Mouse (Mus musculus): ENCODE data around the gene Car6. TPM values are rescaled to one million over a fixed set of nuclear protein-coding genes. Genes with fewer than 3 reads are reported as not detected.

Gene Car6
- polyA plus RNA-seq, 1 experiment = not detected

DNA sequence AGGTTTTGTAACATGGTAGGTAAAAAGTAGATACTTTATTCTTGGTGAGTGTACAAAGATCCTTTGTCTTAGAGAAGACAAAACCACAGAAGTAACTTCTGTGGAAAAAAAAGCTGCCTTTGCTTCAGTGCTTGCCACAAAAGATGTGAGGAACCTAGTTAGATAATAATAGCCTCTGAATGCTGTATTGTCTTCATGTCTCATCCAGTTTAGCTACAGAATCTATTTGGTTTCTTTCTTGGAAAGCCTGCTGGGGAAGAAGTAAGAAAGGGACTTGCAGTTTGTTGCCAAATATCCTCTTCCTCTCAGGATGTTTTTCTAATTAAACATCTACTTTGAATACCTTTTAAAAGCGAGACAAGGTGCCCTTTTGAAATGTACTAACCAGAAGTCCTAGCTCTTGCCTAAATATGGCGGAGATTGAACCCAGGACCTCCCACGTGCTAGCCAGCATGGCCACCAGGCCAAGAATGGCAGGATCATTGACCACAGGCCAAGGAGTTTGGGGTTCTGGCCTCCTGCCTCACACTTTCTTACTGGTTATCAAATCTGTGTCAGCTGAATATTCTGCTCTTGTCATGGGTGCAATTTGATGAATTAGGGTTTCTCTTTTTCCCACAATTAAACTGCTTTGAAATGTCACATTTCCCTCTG, 37.4 kb upstream of the Car6 start:
- TF ChIP-seq POLR2A (IDR thresholded peaks at IDR 0.05; ENCODE audit: borderline replicate concordance, extremely low read depth, insufficient read depth, insufficient read length, poor library complexity, severe bottlenecking) = no peak
- no peak for TF ChIP-seq CTCF (IDR thresholded peaks at IDR 0.05; ENCODE audit: borderline replicate concordance, extremely low read depth, insufficient read depth, insufficient read length)
- no peak for DNase-seq (ENCODE audit: low read depth)

- no peak for TF ChIP-seq POLR2A (IDR thresholded peaks at IDR 0.05; ENCODE audit: borderline replicate concordance, extremely low read depth, insufficient read depth, insufficient read length, poor library complexity, severe bottlenecking)
- TF ChIP-seq CTCF (IDR thresholded peaks at IDR 0.05; ENCODE audit: borderline replicate concordance, extremely low read depth, insufficient read depth, insufficient read length) = no peak
- peak; percentile 49 for DNase-seq (ENCODE audit: low read depth)
Measured at GRCm38 (mm10) chr4:150237636-150238361, 36.7 kb upstream of the Car6 start.

- DNase-seq (ENCODE audit: low read depth) = peak; percentile 99
- TF ChIP-seq CTCF (IDR thresholded peaks at IDR 0.05; ENCODE audit: borderline replicate concordance, extremely low read depth, insufficient read depth, insufficient read length) = peak; percentile 3; the same call in 1 of the 2 replicates
- peak; percentile 74 for TF ChIP-seq POLR2A (IDR thresholded peaks at IDR 0.05; ENCODE audit: borderline replicate concordance, extremely low read depth, insufficient read depth, insufficient read length, poor library complexity, severe bottlenecking)
Measured at GRCm38 (mm10) chr4:150236521-150237481, 35.7 kb upstream of the Car6 start, which contains the start of gene Eno1. Gene Eno1, plus strand, starts transcription at chr4:150236721.

- TF ChIP-seq CTCF (IDR thresholded peaks at IDR 0.05; ENCODE audit: borderline replicate concordance, extremely low read depth, insufficient read depth, insufficient read length) (no peak), POLR2A (IDR thresholded peaks at IDR 0.05; ENCODE audit: borderline replicate concordance, extremely low read depth, insufficient read depth, insufficient read length, poor library complexity, severe bottlenecking) (no peak)
- DNase-seq (ENCODE audit: low read depth) = no peak
Measured at GRCm38 (mm10) chr4:150236031-150236430, 34.9 kb upstream of the Car6 start.

GRCm38 (mm10) chr4:150235585-150235984, 34.5 kb upstream of the Car6 start:
- no peak for TF ChIP-seq POLR2A (IDR thresholded peaks at IDR 0.05; ENCODE audit: borderline replicate concordance, extremely low read depth, insufficient read depth, insufficient read length, poor library complexity, severe bottlenecking)
- TF ChIP-seq CTCF (IDR thresholded peaks at IDR 0.05; ENCODE audit: borderline replicate concordance, extremely low read depth, insufficient read depth, insufficient read length) = no peak
- no peak for DNase-seq (ENCODE audit: low read depth)

DNA sequence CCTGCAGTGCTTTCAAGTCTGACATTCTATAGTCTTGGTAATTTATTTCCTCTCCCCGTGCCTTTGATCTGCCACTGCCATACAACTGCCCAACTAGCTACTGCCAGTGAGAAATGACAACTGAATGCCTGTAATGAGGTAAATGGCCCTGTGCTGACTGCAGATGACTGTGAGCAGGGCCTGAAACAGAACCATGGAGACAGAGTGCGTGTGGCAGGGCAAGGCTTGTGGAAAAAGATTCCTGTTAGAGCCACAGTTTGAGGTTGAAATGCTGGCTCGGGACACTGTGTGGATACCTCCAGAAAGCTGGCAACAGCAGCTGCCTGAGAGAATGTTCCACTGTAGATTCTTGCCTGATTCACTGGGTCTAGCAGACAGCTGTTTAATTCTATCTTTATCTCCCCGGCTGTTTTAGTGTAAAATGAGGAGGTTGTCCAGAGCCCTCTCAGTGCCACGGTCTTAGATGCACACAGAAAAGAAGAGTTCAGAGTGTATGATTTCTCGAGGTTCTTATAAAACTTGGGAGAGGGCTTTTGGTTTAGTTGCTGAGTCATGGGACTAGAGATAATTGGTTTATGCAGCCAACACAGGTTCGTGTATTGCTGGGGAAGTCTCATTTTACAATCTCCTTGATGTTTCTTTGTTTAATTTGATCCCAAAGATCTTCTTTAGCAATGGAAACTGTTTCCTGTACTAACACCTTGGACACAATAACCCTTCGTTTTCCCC, 33.6 kb upstream of the Car6 start:
- TF ChIP-seq POLR2A (IDR thresholded peaks at IDR 0.05; ENCODE audit: borderline replicate concordance, extremely low read depth, insufficient read depth, insufficient read length, poor library complexity, severe bottlenecking) (no peak), CTCF (IDR thresholded peaks at IDR 0.05; ENCODE audit: borderline replicate concordance, extremely low read depth, insufficient read depth, insufficient read length) (no peak)
- DNase-seq (ENCODE audit: low read depth) = peak; percentile 64

GRCm38 (mm10) chr4:150231871-150232270, 30.7 kb upstream of the Car6 start:
- no peak for DNase-seq (ENCODE audit: low read depth)
- TF ChIP-seq POLR2A (IDR thresholded peaks at IDR 0.05; ENCODE audit: borderline replicate concordance, extremely low read depth, insufficient read depth, insufficient read length, poor library complexity, severe bottlenecking) (no peak), CTCF (IDR thresholded peaks at IDR 0.05; ENCODE audit: borderline replicate concordance, extremely low read depth, insufficient read depth, insufficient read length) (no peak)

DNA sequence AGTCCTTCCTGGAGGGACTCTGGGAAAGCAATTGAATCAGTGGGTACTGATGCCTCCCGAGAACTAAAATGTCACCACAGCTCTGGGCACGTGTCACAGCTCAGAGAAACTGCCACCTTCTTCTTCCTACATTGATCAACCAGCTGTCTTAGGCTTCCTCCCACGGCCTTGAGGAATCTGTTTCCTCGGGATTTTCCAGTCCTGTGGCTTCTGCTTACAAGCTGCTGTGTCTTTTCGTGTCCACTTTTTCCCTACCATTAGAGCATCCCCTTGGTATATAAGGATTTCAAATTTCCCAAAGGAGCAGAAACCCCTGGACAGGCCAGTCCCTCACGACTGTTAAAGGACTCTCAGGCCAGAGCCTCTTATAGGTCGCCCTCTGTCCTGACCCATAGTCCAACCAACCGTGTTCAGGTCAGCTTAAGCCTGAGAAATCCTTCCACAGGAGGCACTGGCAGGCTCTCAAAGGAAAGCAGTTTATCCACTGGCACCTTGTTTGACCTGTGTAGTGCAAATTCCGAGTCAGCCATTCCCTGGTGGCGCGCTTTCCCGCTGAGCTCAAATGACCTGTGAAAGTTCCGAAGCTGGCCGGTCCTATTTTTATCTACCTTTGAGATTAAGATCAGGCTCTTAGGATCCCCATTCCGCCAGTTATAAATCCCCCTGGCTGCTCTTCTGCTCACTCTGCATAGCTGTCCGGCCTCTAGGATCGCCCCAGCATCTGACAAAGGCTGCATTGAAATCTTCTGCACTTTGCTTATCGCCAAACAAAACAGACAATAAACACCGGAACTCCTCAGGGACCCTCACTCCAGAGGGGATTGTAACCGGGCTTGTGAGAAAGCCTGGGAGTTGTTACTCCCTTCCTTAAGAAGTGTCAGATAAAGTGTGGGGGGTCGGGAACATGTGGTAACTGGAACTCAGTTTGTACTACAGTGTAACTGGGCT, 29.6 kb upstream of the Car6 start:
- DNase-seq (ENCODE audit: low read depth) = no peak
- TF ChIP-seq POLR2A (IDR thresholded peaks at IDR 0.05; ENCODE audit: borderline replicate concordance, extremely low read depth, insufficient read depth, insufficient read length, poor library complexity, severe bottlenecking) (no peak), CTCF (IDR thresholded peaks at IDR 0.05; ENCODE audit: borderline replicate concordance, extremely low read depth, insufficient read depth, insufficient read length) (no peak)

- no peak for DNase-seq (ENCODE audit: low read depth)
- TF ChIP-seq CTCF (IDR thresholded peaks at IDR 0.05; ENCODE audit: borderline replicate concordance, extremely low read depth, insufficient read depth, insufficient read length) = no peak
- no peak for TF ChIP-seq POLR2A (IDR thresholded peaks at IDR 0.05; ENCODE audit: borderline replicate concordance, extremely low read depth, insufficient read depth, insufficient read length, poor library complexity, severe bottlenecking)
Measured at GRCm38 (mm10) chr4:150229747-150230390, 28.7 kb upstream of the Car6 start.
